Mouse (Mus musculus) skeletal muscle tissue, adult 2 months (tissue): ENCODE results near the gene Ube2l3.

Experiments used
- DNase-seq: peaks from one replicate; pipeline ENCODE4 v3.0.0-alpha.2; 2012; ENCODE audit warnings: low read depth, low spot score

Ube2l3 gene

GRCm38 (mm10) chr16:17147391-17147929 lies 55.0 kb downstream of the Ube2l3 start:
- DNase-seq, result no peak

GRCm38 (mm10) chr16:17146772-17147235 lies 55.6 kb downstream of the Ube2l3 start, which contains the start of gene Ccdc116:
Ccdc116 (minus strand) TSS chr16:17147229.
- peak; percentile 41 for DNase-seq

GRCm38 (mm10) chr16:17144339-17144738 lies 58.1 kb downstream of the Ube2l3 start, which contains the start of gene Ydjc:
Ydjc (plus strand) TSS chr16:17144621.
- DNase-seq, result no peak

- DNase-seq, result no peak
Observed at GRCm38 (mm10) chr16:17137355-17137754, 65.1 kb downstream of the Ube2l3 start.

- DNase-seq, result no peak
Observed at GRCm38 (mm10) chr16:17132906-17133200, 69.6 kb downstream of the Ube2l3 start.

GRCm38 (mm10) chr16:17132089-17132905 lies 70.2 kb downstream of the Ube2l3 start, which contains the start of gene Sdf2l1:
Sdf2l1 (minus strand) TSS chr16:17132383.
- DNase-seq, result peak; percentile 92

GRCm38 (mm10) chr16:17131191-17132088 lies 71.0 kb downstream of the Ube2l3 start:
- no peak for DNase-seq

- DNase-seq, result no peak
Observed at GRCm38 (mm10) chr16:17127292-17127691, 75.2 kb downstream of the Ube2l3 start.

GRCm38 (mm10) chr16:17124871-17125520 lies 77.5 kb downstream of the Ube2l3 start, which contains the start of gene 2610318N02Rik:
2610318N02Rik (minus strand) TSS chr16:17125167.
- DNase-seq, result no peak

- no peak for DNase-seq
Observed at GRCm38 (mm10) chr16:17124119-17124870, 78.2 kb downstream of the Ube2l3 start.

GRCm38 (mm10) chr16:17121569-17121968 lies 80.9 kb downstream of the Ube2l3 start:
- no peak for DNase-seq

- no peak for DNase-seq
Observed at GRCm38 (mm10) chr16:17117309-17117799, 85.1 kb downstream of the Ube2l3 start.

- peak; percentile 60 for DNase-seq
Observed at GRCm38 (mm10) chr16:17110771-17111743, 91.4 kb downstream of the Ube2l3 start, which contains the start of gene Ppil2. Ppil2 (minus strand) TSS chr16:17111257.

- DNase-seq, result no peak
Observed at GRCm38 (mm10) chr16:17104600-17104999, 97.8 kb downstream of the Ube2l3 start.

GRCm38 (mm10) chr16:17102630-17103220 lies 99.7 kb downstream of the Ube2l3 start:
- DNase-seq, result no peak
